Mouse (Mus musculus): ENCODE data around the gene Chid1. TPM values are rescaled to one million over a fixed set of nuclear protein-coding genes. Genes with fewer than 3 reads are reported as not detected.

Gene Chid1
- polyA plus RNA-seq, 1 experiment from 2014 or later: 37.9 TPM

GRCm38 (mm10) chr7:141549432-141550061 is 9.9 kb upstream of the Chid1 start:
- Histone ChIP-seq H3K4me3 (replicated peaks; ENCODE audit: low read depth, low read length) (no peak overlapping the region), H3K36me3 (ENCODE audit: control insufficient read depth, insufficient read depth, low read length) (no peaks in the 10 kb centered on the region), H3K27ac (replicated peaks; ENCODE audit: low read depth, low read length) (no peak overlapping the region), H3K9me3 (ENCODE audit: control insufficient read depth, low read length) (no peaks in the 10 kb centered on the region), H3K9ac (replicated peaks; ENCODE audit: low read length) (no peak overlapping the region), H3K4me1 (ENCODE audit: control insufficient read depth, insufficient read depth, low read length) (no peaks in the 10 kb centered on the region), H3K4me2 (ENCODE audit: low read length) (no peak overlapping the region), H3K27me3 (ENCODE audit: control insufficient read depth, insufficient read depth, low read length) (no peaks in the 10 kb centered on the region)
- no peak for DNase-seq
- 92% methylated on average over 3 of the region's 3 CpGs for WGBS
- no peak for ATAC-seq (ENCODE audit: low FRiP score, low TSS enrichment)

GRCm38 (mm10) chr7:141544654-141545053 is 5.0 kb upstream of the Chid1 start:
- WGBS: 82% methylated on average over 4 of the region's 4 CpGs
- Histone ChIP-seq H3K9ac (replicated peaks; ENCODE audit: low read length) (no peak overlapping the region), H3K27me3 (ENCODE audit: control insufficient read depth, insufficient read depth, low read length) (no peaks in the 10 kb centered on the region), H3K27ac (replicated peaks; ENCODE audit: low read depth, low read length) (no peak overlapping the region), H3K9me3 (ENCODE audit: control insufficient read depth, low read length) (no peaks in the 10 kb centered on the region), H3K4me1 (ENCODE audit: control insufficient read depth, insufficient read depth, low read length) (peaks cover 6% of the 10 kb centered on the region), H3K36me3 (ENCODE audit: control insufficient read depth, insufficient read depth, low read length) (no peaks in the 10 kb centered on the region), H3K4me2 (ENCODE audit: low read length) (no peak overlapping the region), H3K4me3 (replicated peaks; ENCODE audit: low read depth, low read length) (no peak overlapping the region)
- DNase-seq (peak; percentile 15), ATAC-seq (ENCODE audit: low FRiP score, low TSS enrichment) (no peak)

- H3K9me3 ChIP-seq (ENCODE audit: control insufficient read depth, low read length): no peaks in the 10 kb centered on the region
- H3K4me1 ChIP-seq (ENCODE audit: control insufficient read depth, insufficient read depth, low read length): peaks cover 15% of the 10 kb centered on the region
- no peak overlapping the region for H3K4me3 ChIP-seq (replicated peaks; ENCODE audit: low read depth, low read length)
- H3K27ac ChIP-seq (replicated peaks; ENCODE audit: low read depth, low read length): no peak overlapping the region
- DNase-seq (no peak), ATAC-seq (ENCODE audit: low FRiP score, low TSS enrichment) (no peak)
- 90% methylated on average over 2 of the region's 2 CpGs for WGBS
- H3K27me3 ChIP-seq (ENCODE audit: control insufficient read depth, insufficient read depth, low read length): no peaks in the 10 kb centered on the region
- no peaks in the 10 kb centered on the region for H3K36me3 ChIP-seq (ENCODE audit: control insufficient read depth, insufficient read depth, low read length)
- H3K9ac ChIP-seq (replicated peaks; ENCODE audit: low read length): no peak overlapping the region
- H3K4me2 ChIP-seq (ENCODE audit: low read length): no peak overlapping the region
Measured at GRCm38 (mm10) chr7:141542588-141542987, 2.9 kb upstream of the Chid1 start.

- Histone ChIP-seq H3K36me3 (ENCODE audit: control insufficient read depth, insufficient read depth, low read length) (no peaks in the 10 kb centered on the region), H3K4me2 (ENCODE audit: low read length) (no peak overlapping the region), H3K4me1 (ENCODE audit: control insufficient read depth, insufficient read depth, low read length) (peaks cover 15% of the 10 kb centered on the region), H3K9ac (replicated peaks; ENCODE audit: low read length) (no peak overlapping the region), H3K27ac (replicated peaks; ENCODE audit: low read depth, low read length) (no peak overlapping the region), H3K9me3 (ENCODE audit: control insufficient read depth, low read length) (no peaks in the 10 kb centered on the region), H3K27me3 (ENCODE audit: control insufficient read depth, insufficient read depth, low read length) (no peaks in the 10 kb centered on the region), H3K4me3 (replicated peaks; ENCODE audit: low read depth, low read length) (no peak overlapping the region)
- WGBS: 85% methylated on average over 4 of the region's 4 CpGs
- DNase-seq: no peak
- no peak for ATAC-seq (ENCODE audit: low FRiP score, low TSS enrichment)
Measured at GRCm38 (mm10) chr7:141541681-141542080, 2.0 kb upstream of the Chid1 start.

GRCm38 (mm10) chr7:141540312-141541081 is 840 bp upstream of the Chid1 start:
- ATAC-seq (ENCODE audit: low FRiP score, low TSS enrichment): no peak
- WGBS: 58% methylated on average over 13 of the region's 13 CpGs
- DNase-seq: peak; percentile 25

GRCm38 (mm10) chr7:141538852-141539555 is 653 bp downstream of the Chid1 start:
- no peaks in the 10 kb centered on the region for H3K27me3 ChIP-seq (ENCODE audit: control insufficient read depth, insufficient read depth, low read length)
- H3K4me1 ChIP-seq (ENCODE audit: control insufficient read depth, insufficient read depth, low read length): peaks cover 15% of the 10 kb centered on the region
- peak overlapping the region; percentile 89 for H3K4me2 ChIP-seq (ENCODE audit: low read length)
- DNase-seq (no peak), ATAC-seq (ENCODE audit: low FRiP score, low TSS enrichment) (no peak)
- peak overlapping the region; percentile 77 for H3K4me3 ChIP-seq (replicated peaks; ENCODE audit: low read depth, low read length)
- H3K9me3 ChIP-seq (ENCODE audit: control insufficient read depth, low read length): no peaks in the 10 kb centered on the region
- H3K9ac ChIP-seq (replicated peaks; ENCODE audit: low read length): peak overlapping the region; percentile 74
- 18% methylated on average over 18 of the region's 18 CpGs for WGBS
- H3K27ac ChIP-seq (replicated peaks; ENCODE audit: low read depth, low read length): peak overlapping the region; percentile 80
- H3K36me3 ChIP-seq (ENCODE audit: control insufficient read depth, insufficient read depth, low read length): no peaks in the 10 kb centered on the region

More at GRCm38 (mm10) chr7:141540312-141541081, 840 bp upstream of the Chid1 start:
- H3K36me3 ChIP-seq (ENCODE audit: control insufficient read depth, insufficient read depth, low read length): no peaks in the 10 kb centered on the region
- no peaks in the 10 kb centered on the region for H3K27me3 ChIP-seq (ENCODE audit: control insufficient read depth, insufficient read depth, low read length)
- peak overlapping the region; percentile 74 for H3K9ac ChIP-seq (replicated peaks; ENCODE audit: low read length)
- peak overlapping the region; percentile 89 for H3K4me2 ChIP-seq (ENCODE audit: low read length)
- H3K4me3 ChIP-seq (replicated peaks; ENCODE audit: low read depth, low read length): peak overlapping the region; percentile 77
- no peaks in the 10 kb centered on the region for H3K9me3 ChIP-seq (ENCODE audit: control insufficient read depth, low read length)
- peaks cover 15% of the 10 kb centered on the region for H3K4me1 ChIP-seq (ENCODE audit: control insufficient read depth, insufficient read depth, low read length)
- peak overlapping the region; percentile 80 for H3K27ac ChIP-seq (replicated peaks; ENCODE audit: low read depth, low read length)

- Histone ChIP-seq H3K27ac (replicated peaks; ENCODE audit: low read depth, low read length) (no peak overlapping the region), H3K4me2 (ENCODE audit: low read length) (no peak overlapping the region), H3K4me1 (ENCODE audit: control insufficient read depth, insufficient read depth, low read length) (peaks cover 15% of the 10 kb centered on the region), H3K9ac (replicated peaks; ENCODE audit: low read length) (no peak overlapping the region), H3K4me3 (replicated peaks; ENCODE audit: low read depth, low read length) (no peak overlapping the region), H3K27me3 (ENCODE audit: control insufficient read depth, insufficient read depth, low read length) (no peaks in the 10 kb centered on the region), H3K36me3 (ENCODE audit: control insufficient read depth, insufficient read depth, low read length) (peaks cover 9% of the 10 kb centered on the region; the same call in 1 of the 2 replicates), H3K9me3 (ENCODE audit: control insufficient read depth, low read length) (no peaks in the 10 kb centered on the region)
- WGBS: 78% methylated on average over 1 of the region's 1 CpGs
- ATAC-seq (ENCODE audit: low FRiP score, low TSS enrichment) (no peak), DNase-seq (no peak)
Measured at GRCm38 (mm10) chr7:141535570-141535969, 4.1 kb downstream of the Chid1 start.

GRCm38 (mm10) chr7:141525580-141525925 is 14.1 kb downstream of the Chid1 start:
- peaks cover 46% of the 10 kb centered on the region for H3K36me3 ChIP-seq (ENCODE audit: control insufficient read depth, insufficient read depth, low read length)
- H3K9ac ChIP-seq (replicated peaks; ENCODE audit: low read length): no peak overlapping the region
- DNase-seq: no peak
- no peak for ATAC-seq (ENCODE audit: low FRiP score, low TSS enrichment)
- no peak overlapping the region for H3K4me2 ChIP-seq (ENCODE audit: low read length)
- no peaks in the 10 kb centered on the region for H3K4me1 ChIP-seq (ENCODE audit: control insufficient read depth, insufficient read depth, low read length)
- H3K9me3 ChIP-seq (ENCODE audit: control insufficient read depth, low read length): no peaks in the 10 kb centered on the region
- no peaks in the 10 kb centered on the region for H3K27me3 ChIP-seq (ENCODE audit: control insufficient read depth, insufficient read depth, low read length)
- H3K4me3 ChIP-seq (replicated peaks; ENCODE audit: low read depth, low read length): no peak overlapping the region
- no peak overlapping the region for H3K27ac ChIP-seq (replicated peaks; ENCODE audit: low read depth, low read length)
- 84% methylated on average over 4 of the region's 4 CpGs for WGBS

All from midbrain, embryonic 14.5 days (tissue).